Mouse (Mus musculus): ENCODE measurements around the gene Zfp513. TPM values are rescaled to one million over a fixed set of nuclear protein-coding genes. Genes with fewer than 3 reads are reported as not detected.

Zfp513 gene
- total and polyA plus RNA-seq, 3 experiments = 3.6 to 10.2 (median 7.4) TPM

DNA sequence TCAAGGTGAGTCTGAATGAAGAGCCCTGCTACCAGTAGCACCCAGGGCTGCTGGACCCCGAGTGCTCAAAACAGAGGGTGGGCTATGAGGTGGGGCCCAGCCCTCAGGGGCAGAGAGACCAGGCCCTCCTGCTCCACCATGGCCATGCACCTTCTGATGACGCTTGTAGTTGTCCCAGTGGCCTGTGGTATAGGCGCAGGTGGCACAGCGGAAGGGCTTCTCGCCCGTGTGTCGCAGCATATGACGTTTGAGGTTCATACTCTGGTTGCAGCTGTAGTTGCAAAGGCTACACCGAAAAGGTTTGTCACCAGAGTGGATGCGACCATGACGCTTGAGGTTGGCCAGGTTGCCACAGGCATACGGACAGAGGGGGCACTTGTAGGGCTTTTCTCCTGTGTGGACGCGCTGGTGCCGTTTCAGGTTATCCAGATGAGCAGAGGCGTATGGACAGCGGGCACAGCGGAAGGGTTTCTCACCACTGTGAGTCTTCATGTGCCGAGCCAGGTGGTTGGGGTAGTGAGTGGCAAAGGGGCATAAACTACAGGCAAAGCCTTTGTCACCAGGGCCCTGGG lies 2.7 kb downstream of the Zfp513 start:
- TF ChIP-seq BHLHE40 (IDR thresholded peaks at IDR 0.05; ENCODE audit: low read depth, low read length) (no peak), KAT2A (IDR thresholded peaks at IDR 0.05; ENCODE audit: insufficient replicate concordance, low read length) (no peak), UBTF (IDR thresholded peaks at IDR 0.05; ENCODE audit: low read depth, low read length) (no peak), ETS1 (conservative IDR thresholded peaks at IDR 0.05; ENCODE audit: low read depth, low read length) (no peak), GABPA (IDR thresholded peaks at IDR 0.05; ENCODE audit: insufficient replicate concordance, low read depth, low read length) (no peak), ZMIZ1 (IDR thresholded peaks at IDR 0.05; ENCODE audit: low read depth, low read length) (no peak), POLR2AphosphoS2 (IDR thresholded peaks at IDR 0.05; ENCODE audit: low read depth, low read length) (peak; percentile 23; the same call in 1 of the 2 replicates)
- Histone ChIP-seq H3K27me3 (replicated peaks) (no peaks in the 10 kb centered on the region), H3K9ac (ENCODE audit: insufficient read depth, low read depth) (no peak overlapping the region), H3K4me1 (ENCODE audit: control insufficient read depth in 1 of 2, insufficient read depth in 2 of 2) (peaks cover 8 to 35% of the 10 kb centered on the region in 2 experiments), H3K4me2 (ENCODE audit: insufficient read depth, low read depth, poor library complexity, severe bottlenecking) (no peak overlapping the region), H3K4me3 (replicated peaks in 1 of 3; ENCODE audit: low read depth in 2 of 3, low read length in 2 of 3, poor library complexity in 1 of 3) (no peak overlapping the region), H3K79me2 (replicated peaks; ENCODE audit: control insufficient read depth, extremely low read depth, insufficient read depth, poor library complexity, severe bottlenecking) (peaks cover 11% of the 10 kb centered on the region), H3K9me3 (replicated peaks; ENCODE audit: low read length) (no peaks in the 10 kb centered on the region), H3K27ac (ENCODE audit: insufficient read depth, low read depth) (no peak overlapping the region), H3K36me3 (replicated peaks in 1 of 2; ENCODE audit: control insufficient read depth in 1 of 2, insufficient read depth in 1 of 2, low read length in 1 of 2) (peaks cover 70 to 85% of the 10 kb centered on the region in 2 experiments)
- DNase-seq (ENCODE audit: extremely low read depth) = no peak
- in situ Hi-C loops (cut with MboI; ENCODE audit: low pct_ligation_motif_present, low pct_unique_long_range_greater_than_20kb, low sequenced_read_pairs) (no loop called here), dilution Hi-C loops (cut with MboI; ENCODE audit: extremely low pct_ligation_motif_present, extremely low pct_unique_long_range_greater_than_20kb, low sequenced_read_pairs) (no loop called here)

DNA sequence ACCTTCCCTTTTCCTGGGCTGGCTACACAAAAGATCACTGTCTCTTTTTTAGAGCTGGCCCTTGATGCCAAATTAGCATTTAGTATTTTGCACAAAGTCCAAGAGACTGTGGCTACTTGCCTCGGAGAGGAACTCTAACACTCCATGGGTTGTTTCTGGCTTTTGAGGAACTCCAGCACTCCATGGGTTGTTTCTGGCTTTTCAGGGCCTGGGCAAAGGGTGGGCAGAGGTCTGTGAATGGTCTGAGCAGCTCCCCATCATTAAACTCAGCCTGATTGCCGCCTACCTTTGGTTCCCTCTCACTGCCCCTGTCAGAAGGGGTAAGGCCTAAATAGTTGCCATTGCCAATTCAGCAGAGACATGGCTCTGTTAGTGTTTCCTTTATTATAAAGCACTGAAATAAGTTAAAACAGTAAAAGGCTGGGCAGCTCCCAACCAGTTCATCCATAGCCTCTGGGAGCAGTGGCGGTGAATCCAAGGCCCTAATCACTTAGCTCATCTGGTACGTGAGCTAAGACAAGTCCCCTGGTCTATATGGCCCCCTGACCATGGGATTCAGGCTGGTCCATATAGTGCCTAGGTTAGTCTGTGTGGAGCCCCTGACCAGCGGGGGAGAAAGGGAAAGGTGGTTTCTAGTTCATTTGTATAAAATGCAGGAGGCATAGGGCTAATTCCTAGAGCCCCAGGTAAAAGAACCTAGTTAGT lies 3.3 kb downstream of the Zfp513 start:
- peaks cover 18% of the 10 kb centered on the region for H3K79me2 ChIP-seq (replicated peaks; ENCODE audit: control insufficient read depth, extremely low read depth, insufficient read depth, poor library complexity, severe bottlenecking)
- no peak overlapping the region for H3K27ac ChIP-seq (ENCODE audit: insufficient read depth, low read depth)
- in situ Hi-C loops (cut with MboI; ENCODE audit: low pct_ligation_motif_present, low pct_unique_long_range_greater_than_20kb, low sequenced_read_pairs) (no loop called here), dilution Hi-C loops (cut with MboI; ENCODE audit: extremely low pct_ligation_motif_present, extremely low pct_unique_long_range_greater_than_20kb, low sequenced_read_pairs) (no loop called here)
- peak; percentile 84 for TF ChIP-seq POLR2AphosphoS2 (IDR thresholded peaks at IDR 0.05; ENCODE audit: low read depth, low read length)
- TF ChIP-seq MXI1 (IDR thresholded peaks at IDR 0.05; ENCODE audit: low read depth, low read length) = no peak
- peak; percentile 75; the same call in 1 of the 2 replicates for TF ChIP-seq ZMIZ1 (IDR thresholded peaks at IDR 0.05; ENCODE audit: low read depth, low read length)
- H3K9me3 ChIP-seq (replicated peaks; ENCODE audit: low read length) = no peaks in the 10 kb centered on the region
- H3K4me1 ChIP-seq (ENCODE audit: control insufficient read depth in 1 of 2, insufficient read depth in 2 of 2) = peaks cover 8 to 38% of the 10 kb centered on the region in 2 experiments
- no peak overlapping the region for H3K9ac ChIP-seq (ENCODE audit: insufficient read depth, low read depth)
- no peaks in the 10 kb centered on the region for H3K27me3 ChIP-seq (replicated peaks)
- no peak for DNase-seq (ENCODE audit: extremely low read depth)
- peaks cover 65 to 80% of the 10 kb centered on the region in 2 experiments for H3K36me3 ChIP-seq (replicated peaks in 1 of 2; ENCODE audit: control insufficient read depth in 1 of 2, insufficient read depth in 1 of 2, low read length in 1 of 2)
- H3K4me2 ChIP-seq (ENCODE audit: insufficient read depth, low read depth, poor library complexity, severe bottlenecking) = no peak overlapping the region
- H3K4me3 ChIP-seq (replicated peaks in 1 of 3; ENCODE audit: low read depth in 2 of 3, low read length in 2 of 3, poor library complexity in 1 of 3) = no peak overlapping the region

DNA sequence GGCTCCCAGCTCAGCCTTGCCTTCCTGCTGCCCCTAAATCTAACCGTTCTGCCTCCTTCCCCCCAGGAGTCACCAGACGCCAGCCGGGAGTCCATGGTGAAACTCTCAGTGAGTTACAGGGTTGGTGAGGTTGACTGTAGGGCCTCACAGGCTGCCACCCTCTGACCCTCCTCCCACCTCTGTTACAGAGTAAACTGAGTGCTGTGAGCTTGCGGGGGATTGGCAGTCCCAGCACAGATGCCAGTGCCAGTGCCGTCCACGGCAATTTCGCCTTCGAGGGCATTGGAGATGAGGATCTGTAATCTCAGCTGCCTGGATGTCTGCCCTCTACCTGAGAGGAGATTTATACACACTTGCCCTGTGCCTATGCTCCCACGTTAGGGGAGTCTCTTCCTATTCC lies 3.9 kb downstream of the Zfp513 start:
- Histone ChIP-seq H3K4me2 (ENCODE audit: insufficient read depth, low read depth, poor library complexity, severe bottlenecking) (no peak overlapping the region), H3K9ac (ENCODE audit: insufficient read depth, low read depth) (no peak overlapping the region), H3K36me3 (replicated peaks in 1 of 2; ENCODE audit: control insufficient read depth in 1 of 2, insufficient read depth in 1 of 2, low read length in 1 of 2) (peaks cover 61 to 74% of the 10 kb centered on the region in 2 experiments), H3K27me3 (replicated peaks) (no peaks in the 10 kb centered on the region), H3K79me2 (replicated peaks; ENCODE audit: control insufficient read depth, extremely low read depth, insufficient read depth, poor library complexity, severe bottlenecking) (peaks cover 22% of the 10 kb centered on the region), H3K27ac (ENCODE audit: insufficient read depth, low read depth) (no peak overlapping the region), H3K4me1 (ENCODE audit: control insufficient read depth in 1 of 2, insufficient read depth in 2 of 2) (peaks cover 8 to 36% of the 10 kb centered on the region in 2 experiments), H3K9me3 (replicated peaks; ENCODE audit: low read length) (no peaks in the 10 kb centered on the region), H3K4me3 (replicated peaks in 1 of 3; ENCODE audit: low read depth in 2 of 3, low read length in 2 of 3, poor library complexity in 1 of 3) (no peak overlapping the region)
- dilution Hi-C loops (cut with MboI; ENCODE audit: extremely low pct_ligation_motif_present, extremely low pct_unique_long_range_greater_than_20kb, low sequenced_read_pairs) = no loop called here
- TF ChIP-seq JUN (IDR thresholded peaks at IDR 0.05; ENCODE audit: insufficient read depth, low read depth, low read length) (no peak), ZMIZ1 (IDR thresholded peaks at IDR 0.05; ENCODE audit: low read depth, low read length) (no peak), KAT2A (IDR thresholded peaks at IDR 0.05; ENCODE audit: insufficient replicate concordance, low read length) (no peak), CHD2 (IDR thresholded peaks at IDR 0.05; ENCODE audit: low read length) (no peak), JUND (conservative IDR thresholded peaks at IDR 0.05; ENCODE audit: low read depth, low read length) (no peak), SIN3A (IDR thresholded peaks at IDR 0.05; ENCODE audit: low read length) (no peak), ZC3H11A (IDR thresholded peaks at IDR 0.05; ENCODE audit: low read depth, low read length) (no peak)
- no peak for DNase-seq (ENCODE audit: extremely low read depth)
- in situ Hi-C loops (cut with MboI; ENCODE audit: low pct_ligation_motif_present, low pct_unique_long_range_greater_than_20kb, low sequenced_read_pairs) = no loop called here

All from CH12.LX (cell line).